Mouse (Mus musculus): Measurements from ENCODE around the gene B3gntl1. TPM values are rescaled to one million over a fixed set of nuclear protein-coding genes. Genes with fewer than 3 reads are reported as not detected.

B3gntl1 gene
- total RNA-seq, 1 experiment from 2014 or later, result 19.1 TPM

- peak; percentile 69 for ATAC-seq (ENCODE audit: extremely low read depth, insufficient number of reproducible peaks, low FRiP score, poor library complexity, severe bottlenecking)
These were observed 20.2 kb downstream of the B3gntl1 start for GRCm38 (mm10) chr11:121652547-121653305.

GRCm38 (mm10) chr11:121651983-121652382, 21.0 kb downstream of the B3gntl1 start:
- no peak for ATAC-seq (ENCODE audit: extremely low read depth, insufficient number of reproducible peaks, low FRiP score, poor library complexity, severe bottlenecking)

GRCm38 (mm10) chr11:121651556-121651955, 21.4 kb downstream of the B3gntl1 start:
- no peak for ATAC-seq (ENCODE audit: extremely low read depth, insufficient number of reproducible peaks, low FRiP score, poor library complexity, severe bottlenecking)

DNA sequence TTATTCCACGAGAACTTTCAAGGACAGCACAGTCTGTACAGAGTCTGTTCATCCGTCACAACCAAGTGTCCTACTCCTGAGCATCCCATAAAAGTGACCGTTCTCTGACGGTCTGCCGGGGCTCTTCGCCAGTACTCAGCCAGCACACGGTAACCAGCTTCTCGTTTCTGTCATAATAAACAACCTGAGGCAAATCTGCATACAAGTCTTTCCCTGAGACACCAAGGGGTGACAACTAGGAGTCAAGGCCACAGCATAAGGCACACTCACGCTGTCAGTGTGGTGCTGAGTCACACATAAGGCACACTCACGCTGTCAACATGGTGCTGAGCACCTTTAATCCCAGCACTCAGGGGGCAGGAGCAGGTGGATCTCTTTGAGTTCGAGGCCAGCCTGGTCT, 22.3 kb downstream of the B3gntl1 start:
- ATAC-seq (ENCODE audit: extremely low read depth, insufficient number of reproducible peaks, low FRiP score, poor library complexity, severe bottlenecking), result no peak

DNA sequence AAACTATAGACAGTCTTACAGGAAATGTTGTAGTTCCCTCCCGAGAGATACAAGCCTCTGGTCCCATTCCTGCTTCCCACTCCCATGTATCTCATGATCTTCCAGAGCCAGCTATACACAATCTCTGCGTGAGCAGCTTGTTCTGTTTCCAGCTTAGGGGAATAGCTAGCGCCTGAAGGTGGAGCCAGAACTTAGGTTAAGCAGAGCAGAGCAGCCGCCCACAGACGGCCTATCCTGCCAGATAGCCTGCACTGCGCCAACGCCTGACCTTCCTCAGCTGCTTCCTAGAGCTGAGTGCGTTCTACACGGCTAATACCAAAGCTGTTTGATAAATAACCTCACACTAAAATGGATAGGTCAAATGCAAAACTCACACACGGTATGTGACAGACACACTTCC, 23.1 kb downstream of the B3gntl1 start:
- ATAC-seq (ENCODE audit: extremely low read depth, insufficient number of reproducible peaks, low FRiP score, poor library complexity, severe bottlenecking), result no peak

DNA sequence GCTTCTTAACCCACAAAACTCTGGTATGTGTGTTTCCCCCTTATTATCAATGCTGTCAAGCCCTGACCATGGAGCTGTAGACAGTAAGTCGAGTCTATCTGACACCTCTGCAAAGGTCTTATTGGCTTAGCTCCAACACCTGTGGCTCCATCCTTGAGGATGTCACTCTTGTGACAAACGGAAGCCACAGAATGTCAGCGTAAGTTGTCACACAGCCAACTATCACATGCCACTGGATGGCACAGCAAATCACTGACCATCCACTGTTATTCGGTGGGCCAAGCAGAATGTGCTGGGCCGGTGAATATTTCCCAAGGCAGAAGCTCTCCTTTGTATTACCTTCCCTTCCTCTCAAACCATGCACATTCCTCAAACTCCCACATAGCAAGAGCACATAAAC, 24.8 kb downstream of the B3gntl1 start:
- ATAC-seq (ENCODE audit: extremely low read depth, insufficient number of reproducible peaks, low FRiP score, poor library complexity, severe bottlenecking), result no peak

- no peak for ATAC-seq (ENCODE audit: extremely low read depth, insufficient number of reproducible peaks, low FRiP score, poor library complexity, severe bottlenecking)
These were observed 25.6 kb downstream of the B3gntl1 start for GRCm38 (mm10) chr11:121647321-121647720.

DNA sequence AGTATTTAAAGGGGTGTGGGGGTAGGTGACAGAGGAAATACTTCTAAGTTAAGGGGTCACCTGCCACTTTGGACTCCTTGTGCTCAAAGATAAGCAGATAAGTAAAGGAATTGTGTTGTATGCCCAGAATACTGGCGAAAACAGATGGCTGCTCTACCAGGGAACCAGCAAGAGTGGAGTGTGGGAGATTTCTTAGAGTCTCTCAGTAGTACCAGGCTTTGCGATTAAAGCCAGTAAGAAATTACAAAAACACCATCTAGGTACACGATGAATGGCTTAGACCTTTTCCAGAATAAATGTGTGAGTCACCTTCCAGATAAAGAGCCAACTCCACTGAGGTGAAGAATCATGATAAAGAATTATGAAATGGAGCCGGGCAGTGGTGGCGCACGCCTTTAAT, 27.6 kb downstream of the B3gntl1 start:
- ATAC-seq (ENCODE audit: extremely low read depth, insufficient number of reproducible peaks, low FRiP score, poor library complexity, severe bottlenecking), result no peak

DNA sequence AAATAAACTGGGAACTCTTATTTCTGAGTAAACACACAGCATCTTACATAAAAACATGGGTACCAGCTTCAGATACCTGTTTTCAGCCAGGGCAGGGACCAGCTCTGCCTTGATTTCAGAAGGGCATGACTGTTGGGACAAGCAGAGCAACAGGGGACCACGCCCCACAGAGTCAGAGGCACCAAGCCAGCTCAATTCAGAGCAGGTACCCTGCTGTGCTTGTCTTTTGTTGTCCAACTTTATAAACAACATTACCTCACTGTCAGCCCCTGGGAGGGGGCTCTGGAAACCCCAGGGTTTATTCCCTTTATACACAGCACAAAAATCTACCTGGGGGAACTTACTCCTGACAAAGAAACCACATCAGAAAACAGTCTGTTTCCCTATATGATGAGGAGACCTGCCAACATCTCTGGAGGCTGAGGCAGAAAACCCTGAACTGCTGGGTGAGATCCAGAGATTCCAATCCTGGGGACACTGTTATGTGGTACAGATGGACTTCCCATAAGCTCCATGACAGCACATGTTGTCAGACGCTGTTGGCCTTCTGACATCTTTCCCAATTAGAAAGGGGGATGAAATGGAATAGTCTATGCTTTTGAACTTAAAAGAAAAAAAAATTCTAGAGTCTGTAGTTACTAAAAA, 31.3 kb downstream of the B3gntl1 start:
- ATAC-seq (ENCODE audit: extremely low read depth, insufficient number of reproducible peaks, low FRiP score, poor library complexity, severe bottlenecking), result no peak

GRCm38 (mm10) chr11:121636646-121637045, 36.3 kb downstream of the B3gntl1 start:
- ATAC-seq (ENCODE audit: extremely low read depth, insufficient number of reproducible peaks, low FRiP score, poor library complexity, severe bottlenecking), result no peak

- ATAC-seq (ENCODE audit: extremely low read depth, insufficient number of reproducible peaks, low FRiP score, poor library complexity, severe bottlenecking), result no peak
These were observed 41.5 kb downstream of the B3gntl1 start for GRCm38 (mm10) chr11:121631410-121631809.

- peak; percentile 30; the same call in 1 of the 2 replicates for ATAC-seq (ENCODE audit: extremely low read depth, insufficient number of reproducible peaks, low FRiP score, poor library complexity, severe bottlenecking)
These were observed 42.5 kb downstream of the B3gntl1 start for GRCm38 (mm10) chr11:121630406-121630805.

DNA sequence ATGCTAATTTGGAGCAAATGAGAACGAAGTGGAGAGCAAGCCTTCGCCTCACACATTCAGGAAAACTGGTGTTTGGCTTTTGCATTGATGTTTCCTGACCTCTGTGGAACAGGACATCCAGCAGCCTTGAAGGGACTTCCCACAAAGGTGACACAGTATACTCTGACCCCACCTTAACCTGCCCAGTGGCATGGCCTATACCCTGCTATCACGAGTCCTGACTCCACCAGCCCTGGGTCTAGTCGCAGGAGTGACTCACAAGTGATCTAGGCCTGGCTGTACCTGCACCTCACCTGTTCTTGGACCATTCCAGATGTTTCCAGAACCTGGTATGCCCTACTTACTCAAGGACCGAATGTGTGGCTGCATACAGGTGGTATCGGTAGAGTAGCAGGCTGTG, 43.4 kb downstream of the B3gntl1 start:
- no peak for ATAC-seq (ENCODE audit: extremely low read depth, insufficient number of reproducible peaks, low FRiP score, poor library complexity, severe bottlenecking)

GRCm38 (mm10) chr11:121627521-121627920, 45.4 kb downstream of the B3gntl1 start:
- no peak for ATAC-seq (ENCODE audit: extremely low read depth, insufficient number of reproducible peaks, low FRiP score, poor library complexity, severe bottlenecking)

GRCm38 (mm10) chr11:121625007-121625406, 47.9 kb downstream of the B3gntl1 start:
- ATAC-seq (ENCODE audit: extremely low read depth, insufficient number of reproducible peaks, low FRiP score, poor library complexity, severe bottlenecking), result no peak

GRCm38 (mm10) chr11:121617371-121617770, 55.6 kb downstream of the B3gntl1 start:
- no peak for ATAC-seq (ENCODE audit: extremely low read depth, insufficient number of reproducible peaks, low FRiP score, poor library complexity, severe bottlenecking)

DNA sequence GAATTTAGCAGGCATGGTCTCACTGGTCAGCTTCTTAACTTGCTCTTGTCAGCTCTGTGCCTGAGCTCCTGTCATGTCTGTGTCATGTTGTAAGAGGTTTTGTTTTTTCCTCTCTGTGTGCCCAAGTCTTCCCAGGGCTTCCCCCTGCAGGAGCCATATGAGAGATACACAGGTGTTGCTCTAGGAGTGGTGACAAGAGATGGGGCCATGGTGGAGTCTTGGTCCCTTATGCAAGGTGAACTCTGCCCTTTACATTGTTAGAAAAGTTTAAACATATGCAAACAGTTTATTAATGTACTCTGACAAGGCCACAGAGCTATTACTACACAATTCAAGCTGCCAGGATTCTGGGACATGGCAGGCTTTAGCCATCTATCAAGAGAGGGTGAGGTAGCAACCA, 56.5 kb downstream of the B3gntl1 start:
- ATAC-seq (ENCODE audit: extremely low read depth, insufficient number of reproducible peaks, low FRiP score, poor library complexity, severe bottlenecking), result no peak

- no peak for ATAC-seq (ENCODE audit: extremely low read depth, insufficient number of reproducible peaks, low FRiP score, poor library complexity, severe bottlenecking)
These were observed 56.9 kb downstream of the B3gntl1 start for GRCm38 (mm10) chr11:121615961-121616485.

- no peak for ATAC-seq (ENCODE audit: extremely low read depth, insufficient number of reproducible peaks, low FRiP score, poor library complexity, severe bottlenecking)
These were observed 62.0 kb downstream of the B3gntl1 start for GRCm38 (mm10) chr11:121610976-121611375.

GRCm38 (mm10) chr11:121605604-121606003, 67.3 kb downstream of the B3gntl1 start:
- no peak for ATAC-seq (ENCODE audit: extremely low read depth, insufficient number of reproducible peaks, low FRiP score, poor library complexity, severe bottlenecking)
